Mouse (Mus musculus): ENCODE data around the gene Gipr. TPM values are rescaled to one million over a fixed set of nuclear protein-coding genes. Genes with fewer than 3 reads are reported as not detected.

The Gipr gene
- not detected for polyA plus RNA-seq (2017; shearing (Covaris generic))

DNA sequence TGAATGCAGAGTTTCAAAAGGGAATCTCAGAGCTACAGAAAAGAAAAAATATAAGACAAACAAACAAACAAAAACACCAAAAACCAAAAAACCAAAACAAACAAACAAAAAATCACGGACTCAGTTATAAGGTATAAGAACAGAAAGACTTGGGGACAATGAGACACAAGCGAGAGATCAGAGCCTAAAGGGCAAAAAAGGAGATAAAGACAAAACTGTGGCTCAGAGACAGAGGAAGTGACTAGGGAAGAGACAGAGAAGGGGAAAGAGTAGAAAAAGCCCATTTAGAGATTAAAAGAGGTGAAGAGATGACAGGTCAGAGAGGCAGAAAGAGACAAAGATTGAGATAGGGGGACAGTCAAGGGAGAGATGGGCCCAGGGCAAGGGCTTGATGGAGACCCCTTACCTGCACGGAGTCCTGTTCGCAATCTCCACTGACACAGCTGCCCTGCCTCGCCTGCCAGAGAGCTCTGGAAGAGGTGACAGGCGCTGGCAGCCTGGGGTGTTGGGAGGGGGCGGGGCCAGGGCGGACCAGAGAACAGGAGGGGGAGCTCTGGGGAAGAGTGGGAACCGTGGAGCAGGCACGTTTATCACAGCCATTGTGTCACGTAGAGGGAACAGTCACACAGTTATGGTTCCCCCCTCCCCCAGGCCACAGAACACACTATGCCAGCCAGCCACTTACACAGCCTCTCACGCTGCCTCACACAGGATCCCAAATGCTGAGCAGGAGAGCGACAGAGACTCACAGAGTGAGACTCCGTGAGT lies at the start of gene Gipr:
Gene Gipr (minus strand): TSS at position 472 of the 768 bp plus-strand sequence.

DNA sequence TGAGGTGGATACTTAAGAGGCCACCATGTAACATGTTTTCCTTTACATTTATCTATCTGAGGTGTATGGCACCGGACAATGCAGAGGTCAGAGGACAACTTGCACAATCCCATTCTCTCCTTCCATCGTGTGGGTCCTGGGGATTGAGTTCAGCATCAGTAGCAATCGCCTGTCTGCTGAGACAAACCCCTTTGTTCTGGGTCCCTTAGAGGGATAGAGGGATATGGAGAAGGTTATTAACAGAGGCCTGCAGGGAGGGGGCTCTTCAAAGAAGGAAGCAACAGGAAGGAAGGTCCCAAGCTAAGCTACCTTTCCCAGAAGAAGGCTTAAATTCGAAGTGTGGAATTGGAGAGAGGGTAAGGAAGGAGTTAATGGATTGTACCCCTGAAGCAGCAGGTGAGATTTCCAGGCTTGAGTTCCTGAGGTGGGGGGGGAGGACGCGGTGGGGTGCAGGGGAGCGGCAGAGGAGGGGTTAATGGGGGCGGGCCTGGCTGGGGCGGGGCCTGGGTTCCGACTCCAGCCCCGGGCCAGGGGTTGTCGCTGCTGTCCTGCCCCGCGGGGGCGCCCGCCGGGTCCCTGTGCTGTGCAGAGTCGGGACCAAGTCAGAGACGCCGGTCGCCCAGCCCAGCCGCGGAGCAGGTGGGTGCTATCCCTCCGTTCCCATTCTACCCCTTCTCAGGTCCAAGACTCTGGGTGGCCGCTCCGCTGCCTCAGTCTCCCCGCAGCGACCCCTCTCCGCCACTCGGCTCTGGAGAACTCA lies 46.2 kb upstream of the Gipr start, which contains the start of gene Gpr4:
Gene Gpr4 (plus strand): TSS at position 543 of the 760 bp plus-strand sequence.

GRCm38 (mm10) chr7:19175708-19176515 lies 10.0 kb upstream of the Gipr start, which contains the start of gene Eml2:
Gene Eml2 (plus strand): TSS chr7:19176421.

DNA sequence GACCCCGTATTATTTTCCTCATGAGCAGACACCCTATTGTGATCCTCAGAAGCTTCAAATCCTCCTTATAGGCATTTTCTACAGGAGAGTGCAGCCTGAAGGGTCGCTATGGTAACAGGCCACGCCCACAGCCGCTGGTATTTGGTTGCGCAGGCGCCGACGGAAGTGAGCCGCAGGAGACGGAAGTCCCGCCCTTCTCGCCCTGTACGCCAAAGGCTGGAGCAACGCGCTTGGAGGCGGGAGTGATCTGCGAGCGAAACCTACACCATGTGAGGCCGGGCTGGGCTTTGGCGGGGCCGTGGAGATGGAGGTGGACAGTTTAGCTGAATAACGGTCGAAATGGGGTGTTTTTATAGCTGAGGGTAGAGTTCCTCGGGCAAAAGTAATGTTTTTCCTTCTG lies 16.3 kb downstream of the Gipr start, which contains the start of gene Snrpd2:
Gene Snrpd2 (plus strand): TSS at position 97 of the 400 bp plus-strand sequence.

GRCm38 (mm10) chr7:19148875-19149541 lies 16.9 kb downstream of the Gipr start, which contains the start of gene Qpctl:
Gene Qpctl (minus strand): TSS chr7:19149291.

GRCm38 (mm10) chr7:19119631-19120429 lies 46.1 kb downstream of the Gipr start, which contains the start of gene Fbxo46:
Gene Fbxo46 (plus strand): TSS chr7:19119859.

GRCm38 (mm10) chr7:19118028-19118771 lies 47.7 kb downstream of the Gipr start, which contains the start of gene Gm4969:
Gene Gm4969 (minus strand): TSS chr7:19118368.

Other genes starting within 250 kb of the Gipr start
- gene Nova2, start 240.2 kb downstream of the Gipr start, polyA plus RNA-seq (2017; shearing (Covaris generic)): 0.06 TPM
- gene Nanos2, start 178.7 kb downstream of the Gipr start, polyA plus RNA-seq (2017; shearing (Covaris generic)): not detected
- 3.5 TPM for gene Mypop, start 174.9 kb downstream of the Gipr start, polyA plus RNA-seq (2017; shearing (Covaris generic))
- gene Irf2bp1, start 162.1 kb downstream of the Gipr start, polyA plus RNA-seq (2017; shearing (Covaris generic)): 3.1 TPM
- not detected for gene Foxa3, start 142.6 kb downstream of the Gipr start, polyA plus RNA-seq (2017; shearing (Covaris generic))
- gene Sympk, start 141.8 kb downstream of the Gipr start, polyA plus RNA-seq (2017; shearing (Covaris generic)): 19.0 TPM
- gene Rsph6a, start 111.4 kb downstream of the Gipr start, polyA plus RNA-seq (2017; shearing (Covaris generic)): not detected
- gene Dmwd, start 89.9 kb downstream of the Gipr start, polyA plus RNA-seq (2017; shearing (Covaris generic)): not detected
- 0.42 TPM for gene Dmpk, start 82.3 kb downstream of the Gipr start, polyA plus RNA-seq (2017; shearing (Covaris generic))
- 0.15 TPM for gene Six5, start 71.5 kb downstream of the Gipr start, polyA plus RNA-seq (2017; shearing (Covaris generic))
- not detected for gene Gm4969, start 47.8 kb downstream of the Gipr start, polyA plus RNA-seq (2017; shearing (Covaris generic))
- gene Fbxo46, start 46.3 kb downstream of the Gipr start, polyA plus RNA-seq (2017; shearing (Covaris generic)): 28.3 TPM
- 17.4 TPM for gene Qpctl, start 16.8 kb downstream of the Gipr start, polyA plus RNA-seq (2017; shearing (Covaris generic))
- 54.7 TPM for gene Snrpd2, start 16.4 kb downstream of the Gipr start, polyA plus RNA-seq (2017; shearing (Covaris generic))
- gene Eml2, start 10.3 kb upstream of the Gipr start, polyA plus RNA-seq (2017; shearing (Covaris generic)): 33.3 TPM
- gene Gpr4, start 46.4 kb upstream of the Gipr start, polyA plus RNA-seq (2017; shearing (Covaris generic)): 0.31 TPM
- 25.6 TPM for gene Opa3, start 62.2 kb upstream of the Gipr start, polyA plus RNA-seq (2017; shearing (Covaris generic))
- 301 TPM for gene Vasp, start 105.7 kb upstream of the Gipr start, polyA plus RNA-seq (2017; shearing (Covaris generic))
- 1.3 TPM for gene Ppm1n, start 113.9 kb upstream of the Gipr start, polyA plus RNA-seq (2017; shearing (Covaris generic))
- not detected for gene Rtn2, start 116.5 kb upstream of the Gipr start, polyA plus RNA-seq (2017; shearing (Covaris generic))
- gene Fosb, start 143.9 kb upstream of the Gipr start, polyA plus RNA-seq (2017; shearing (Covaris generic)): 0.94 TPM
- gene Ercc1, start 178.7 kb upstream of the Gipr start, polyA plus RNA-seq (2017; shearing (Covaris generic)): 88.0 TPM
- 18.5 TPM for gene Cd3eap, start 193.4 kb upstream of the Gipr start, polyA plus RNA-seq (2017; shearing (Covaris generic))
- 0.29 TPM for gene Ppp1r13l, start 193.6 kb upstream of the Gipr start, polyA plus RNA-seq (2017; shearing (Covaris generic))
- gene Ercc2, start 215.9 kb upstream of the Gipr start, polyA plus RNA-seq (2017; shearing (Covaris generic)): 11.8 TPM
- 16.4 TPM for gene Klc3, start 238.0 kb upstream of the Gipr start, polyA plus RNA-seq (2017; shearing (Covaris generic))
- not detected for gene Ckm, start 238.6 kb upstream of the Gipr start, polyA plus RNA-seq (2017; shearing (Covaris generic))